ENCODE assay signal across 13 mouse cellular contexts in genomic region chr10:107499656-107500055, GRCm38 (mm10). TPM values are rescaled to one million over a fixed set of nuclear protein-coding genes. Genes with fewer than 3 reads are reported as not detected.
DNase-seq lines count a peak whose midpoint lies in the region; ATAC-seq lines count a peak whose summit lies in the region.
"Had no signal": no experiment of that assay in that cellular context is flagged by ENCODE, and none has a peak within 500 bp of the region (broad histone marks: within the 10 kb centered on the region; RNA-seq: fewer than 3 reads in every experiment).

No protein-coding gene starts in this region.

- no peak overlapping the region for H3K9ac ChIP-seq in heart, embryonic 16.5 days (ENCODE audit: low read length)

- H3K4me1 ChIP-seq in heart, embryonic 16.5 days (ENCODE audit: control insufficient read depth, insufficient read depth, low read length): peaks cover 10% of the 10 kb centered on the region; the same call in 1 of the 2 replicates

- no peak overlapping the region for H3K4me3 ChIP-seq in heart, embryonic 16.5 days (ENCODE audit: low read length)
- H3K4me3 ChIP-seq: erythroblast, embryonic 14.5 days had no signal

- peak; percentile 89 for ATAC-seq in heart, embryonic 16.5 days (replicated peaks; ENCODE audit: extremely low read depth, insufficient read depth, low FRiP score)

- intact Hi-C loops in left cerebral cortex, postnatal 10 days (cut with DNase I): no loop called here
- intact Hi-C loops in gastrocnemius, postnatal 14 days (cut with DNase I; ENCODE audit: low total_unique reads): no loop called here

- H3K36me3 ChIP-seq in heart, embryonic 16.5 days (ENCODE audit: control insufficient read depth, insufficient read depth): no peaks in the 10 kb centered on the region

- DNase-seq in left cerebral cortex, adult 18-20 months (ENCODE audit: low spot score in 2 of 2): peak; percentile 47 to 67
- DNase-seq in left cerebral cortex, postnatal 10 days (ENCODE audit: extremely low spot score in 1 of 2, low spot score in 2 of 2): no peak
- DNase-seq in gastrocnemius, postnatal 14 days: peak; percentile 23
- peak; percentile 92 for DNase-seq in skeletal muscle tissue, adult 2 months (ENCODE audit: low read depth, low spot score)
- no peak for DNase-seq in yolk sac, embryonic 10.5 days (ENCODE audit: low spot score)
- no peak for DNase-seq in Muller cell, postnatal 12 days (ENCODE audit: inconsistent ontology term)
- DNase-seq: adrenal gland, postnatal 14 days; cerebellum, adult 11-12 months; kidney, postnatal 10 days; thymus, postnatal 14 days had no signal

- no peaks in the 10 kb centered on the region for H3K9me3 ChIP-seq in heart, embryonic 16.5 days (replicated peaks; ENCODE audit: control insufficient read depth, low read length)

- H3K27ac ChIP-seq in heart, embryonic 16.5 days (ENCODE audit: low read length): peak overlapping the region; percentile 66

- no peaks in the 10 kb centered on the region for H3K27me3 ChIP-seq in heart, embryonic 16.5 days (ENCODE audit: control insufficient read depth, insufficient read depth, low read length)

- peak overlapping the region; percentile 30 for H3K4me2 ChIP-seq in heart, embryonic 16.5 days (ENCODE audit: low read depth, low read length)

- WGBS in heart, embryonic 16.5 days: 39% methylated on average over 7 of the region's 7 CpGs

RNA-seq across cellular contexts. Expression of gene Myf6, which starts 5.1 kb away (rescaled TPM):
- not detected for total RNA-seq in left cerebral cortex, adult 18-20 months (2021)
- total RNA-seq in left cerebral cortex, postnatal 10 days (2021): not detected
- total RNA-seq in gastrocnemius, postnatal 14 days (2021): 100 to 1,000 TPM; 115 to 180 TPM
- 0.11 and 0.51 TPM in 2 replicates for polyA plus RNA-seq in heart, embryonic 16.5 days (2015; fragmentation: Nextera tagmentation; extraction: Ambion mirVana)
- total RNA-seq: adrenal gland, postnatal 14 days; megakaryocyte, adult 5-6 weeks had no signal
- polyA plus RNA-seq: erythroblast, embryonic 14.5 days had no signal

RNA-seq across cellular contexts. Expression of gene Myf5, which starts 13.7 kb away (rescaled TPM):
- not detected for total RNA-seq in left cerebral cortex, adult 18-20 months (2021)
- total RNA-seq in left cerebral cortex, postnatal 10 days (2021): not detected
- 1 to 10 TPM; 4.2 to 4.9 TPM for total RNA-seq in gastrocnemius, postnatal 14 days (2021)
- 0.09 and 0.17 TPM in 2 replicates for polyA plus RNA-seq in heart, embryonic 16.5 days (2015; fragmentation: Nextera tagmentation; extraction: Ambion mirVana)
- total RNA-seq: adrenal gland, postnatal 14 days; megakaryocyte, adult 5-6 weeks had no signal
- polyA plus RNA-seq: erythroblast, embryonic 14.5 days had no signal

Comparison
In these comparisons a context has a peak if more than half of its experiments do, and no peak if none do; other contexts are left out.
1. DNase-seq: peak in left cerebral cortex, adult 18-20 months (2 of 2), gastrocnemius, postnatal 14 days (single experiment) and skeletal muscle tissue, adult 2 months (single experiment); none in left cerebral cortex, postnatal 10 days (0 of 2), yolk sac, embryonic 10.5 days (single experiment) and Muller cell, postnatal 12 days (single experiment).
2. RNA of gene Myf6, which starts 5.1 kb away (total RNA-seq): 115 to 180 TPM in gastrocnemius, postnatal 14 days; not detected in left cerebral cortex, postnatal 10 days and not detected in left cerebral cortex, adult 18-20 months; every median in the first group is over 100 times any median in the second.
3. RNA of gene Myf5, which starts 13.7 kb away (total RNA-seq): 4.2 to 4.9 TPM in gastrocnemius, postnatal 14 days; not detected in left cerebral cortex, adult 18-20 months and not detected in left cerebral cortex, postnatal 10 days; every median in the first group is over 4 times any median in the second.